Mouse (Mus musculus) WW6 (cell line): ENCODE data around the gene Ifnab.
A peak's percentile ranks its signal among the peaks of the same experiment; 100 is the strongest.

Source experiments
- DNase-seq: peaks from one replicate; pipeline ENCODE4 v3.0.0-alpha.2; 2013; ENCODE audit warnings: low read depth, low spot score

The Ifnab gene

GRCm38 (mm10) chr4:88691259-88691658, at the start of gene Ifnab:
TSS of gene Ifnab (minus strand) at chr4:88691359.
- DNase-seq = no peak

GRCm38 (mm10) chr4:88739036-88739435, 47.9 kb upstream of the Ifnab start:
- DNase-seq = no peak

- no peak for DNase-seq
Measured at GRCm38 (mm10) chr4:88738480-88738879, 47.3 kb upstream of the Ifnab start.

DNA sequence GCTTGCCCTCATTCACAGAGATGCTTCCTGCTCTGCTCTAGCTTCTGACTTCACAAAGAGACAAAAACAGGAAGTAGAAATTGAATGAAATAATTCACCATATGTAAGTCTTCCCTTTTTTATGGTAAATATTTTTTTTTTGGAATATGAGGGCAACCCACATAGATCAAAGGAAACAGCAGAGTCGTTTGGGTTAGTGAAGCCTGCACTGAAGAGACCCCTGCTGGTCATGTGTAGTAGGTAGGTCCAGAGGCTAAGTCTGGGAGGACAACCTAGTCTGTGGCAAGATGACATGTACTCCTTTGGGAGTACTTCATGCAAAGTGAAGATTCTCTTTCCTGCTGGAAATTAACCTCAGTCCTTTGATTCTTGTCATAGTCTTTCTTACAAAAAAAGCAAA, 36.2 kb upstream of the Ifnab start:
- no peak for DNase-seq

DNA sequence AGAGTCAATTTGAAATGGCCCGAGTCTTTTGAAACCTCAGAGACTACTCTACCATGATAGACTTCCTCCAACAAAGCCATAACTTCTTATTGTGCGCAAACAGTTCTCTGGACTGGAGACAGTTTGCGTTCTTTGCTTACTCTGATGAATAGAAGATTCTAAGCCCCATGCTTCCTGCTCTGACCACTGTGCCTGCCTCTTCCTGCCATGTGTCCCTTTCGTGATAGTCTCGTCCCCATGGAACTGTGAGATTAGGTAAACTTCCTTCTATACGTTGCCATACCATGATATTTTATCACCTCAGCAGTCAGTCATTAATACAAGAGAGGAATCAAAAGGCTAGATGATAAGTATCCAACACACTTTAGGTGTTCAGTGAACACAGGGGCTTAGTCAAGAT, 35.6 kb upstream of the Ifnab start:
- no peak for DNase-seq

DNA sequence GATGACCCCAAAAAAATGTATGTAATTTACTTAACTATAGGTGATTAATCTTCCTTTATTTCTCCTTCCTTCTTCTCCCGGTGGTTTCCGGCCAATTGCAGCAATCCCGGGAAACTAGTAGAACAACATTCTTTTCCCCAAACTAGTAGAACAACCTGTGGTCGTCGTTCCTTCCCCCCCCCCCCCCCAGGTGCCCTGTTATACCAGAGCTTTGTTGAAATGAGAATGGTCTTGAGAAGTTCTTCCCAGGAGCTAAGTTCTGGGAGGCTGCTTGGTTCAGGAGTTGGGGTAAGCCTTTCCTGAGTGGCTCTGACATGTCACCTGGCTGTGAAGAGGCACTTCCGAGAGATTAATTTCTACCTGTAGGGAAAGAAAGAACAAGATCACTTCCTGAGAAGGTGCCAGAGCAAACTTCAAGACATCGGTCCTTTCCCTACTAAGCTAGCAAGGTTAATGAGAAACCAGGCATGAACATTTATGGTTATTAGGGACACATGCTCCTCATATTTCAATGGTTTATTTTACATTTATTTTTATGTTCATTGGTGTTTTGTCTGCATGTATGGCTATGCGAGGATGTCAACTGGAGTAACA, 32.4 kb upstream of the Ifnab start:
- no peak for DNase-seq

GRCm38 (mm10) chr4:88721791-88722721, 30.9 kb upstream of the Ifnab start, which contains the start of the genes Gm26566 and Klhl9:
TSS of gene Gm26566 (plus strand) at chr4:88721805.
TSS of gene Klhl9 (minus strand) at chr4:88722465.
- DNase-seq = peak; percentile 65

DNA sequence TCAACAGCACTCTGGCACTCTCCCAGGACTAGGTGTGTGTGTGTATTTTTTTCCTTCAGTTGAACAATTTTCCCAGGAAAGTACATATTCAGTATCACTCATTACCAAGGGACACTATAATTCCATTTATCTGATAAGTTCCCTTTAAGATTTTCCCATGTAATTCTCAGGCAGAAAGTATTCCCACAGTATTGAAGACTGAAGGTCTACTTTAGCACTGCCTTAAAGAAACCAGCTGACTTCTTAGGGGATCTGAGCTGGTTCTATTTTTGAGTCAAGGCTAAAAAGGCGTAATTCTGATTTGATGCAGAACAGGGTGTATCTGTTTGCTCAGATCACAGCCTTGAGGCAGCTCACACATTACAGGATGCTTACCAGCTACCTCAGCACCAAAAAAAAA, 27.6 kb upstream of the Ifnab start:
- DNase-seq = no peak

GRCm38 (mm10) chr4:88715059-88715458, 23.9 kb upstream of the Ifnab start:
- DNase-seq = no peak

- DNase-seq = no peak
Measured at GRCm38 (mm10) chr4:88714281-88714680, 23.1 kb upstream of the Ifnab start.

DNA sequence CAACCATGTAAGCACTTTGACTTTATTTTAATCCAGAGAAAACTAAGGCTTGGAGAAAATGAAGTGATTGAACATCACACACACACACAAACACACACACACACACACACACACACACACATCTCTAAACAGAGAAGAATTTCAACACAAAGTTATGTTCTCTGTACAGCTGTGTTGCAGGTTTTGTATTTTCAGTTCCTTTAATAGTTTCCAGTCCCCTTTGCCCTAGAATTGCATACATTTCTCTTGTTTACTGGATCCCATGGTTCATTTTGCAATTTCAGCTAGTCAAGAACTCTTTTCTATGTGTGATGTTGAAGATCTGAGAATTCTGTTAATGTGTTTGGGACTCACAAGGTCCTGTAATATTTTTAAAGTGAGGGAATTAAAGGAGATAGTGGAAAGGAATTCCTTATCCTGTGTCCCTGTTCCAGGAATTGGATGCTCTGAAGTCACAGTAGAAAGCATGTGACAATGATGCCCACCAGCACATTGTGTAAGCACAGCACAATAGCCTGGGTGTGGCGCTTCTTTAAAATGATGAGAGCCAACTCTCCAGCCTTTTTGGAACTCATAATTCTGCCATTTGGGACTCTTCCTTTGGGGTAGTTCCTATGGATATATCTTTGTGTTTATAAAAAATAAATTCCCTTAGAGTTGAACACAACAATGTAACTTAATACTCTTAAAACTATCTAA, 16.1 kb upstream of the Ifnab start:
- DNase-seq = no peak

GRCm38 (mm10) chr4:88705924-88706323, 14.8 kb upstream of the Ifnab start:
- DNase-seq = no peak

DNA sequence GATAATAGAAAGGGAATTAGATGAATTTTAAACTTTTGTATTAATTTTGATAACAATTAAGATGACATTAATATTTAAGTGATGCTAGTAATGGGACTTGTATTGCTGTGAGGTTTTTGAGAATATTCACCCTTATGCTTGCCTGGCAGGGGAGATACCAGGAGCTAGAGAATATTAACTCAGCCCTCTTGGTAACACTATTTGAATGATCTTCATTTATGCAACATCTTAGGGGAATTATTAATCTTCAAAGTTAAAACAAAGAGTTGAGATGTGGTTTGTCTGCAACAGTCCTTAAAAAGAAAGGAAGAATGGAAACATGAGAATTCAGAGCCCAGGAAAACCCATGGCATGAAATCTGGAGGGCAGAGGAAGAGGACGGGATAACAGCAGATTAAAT, 8.1 kb upstream of the Ifnab start:
- no peak for DNase-seq

- DNase-seq = no peak
Measured at GRCm38 (mm10) chr4:88698781-88699180, 7.6 kb upstream of the Ifnab start.

- DNase-seq = no peak
Measured at GRCm38 (mm10) chr4:88697753-88698152, 6.6 kb upstream of the Ifnab start.

- DNase-seq = no peak
Measured at GRCm38 (mm10) chr4:88697108-88697507, 5.9 kb upstream of the Ifnab start.

DNA sequence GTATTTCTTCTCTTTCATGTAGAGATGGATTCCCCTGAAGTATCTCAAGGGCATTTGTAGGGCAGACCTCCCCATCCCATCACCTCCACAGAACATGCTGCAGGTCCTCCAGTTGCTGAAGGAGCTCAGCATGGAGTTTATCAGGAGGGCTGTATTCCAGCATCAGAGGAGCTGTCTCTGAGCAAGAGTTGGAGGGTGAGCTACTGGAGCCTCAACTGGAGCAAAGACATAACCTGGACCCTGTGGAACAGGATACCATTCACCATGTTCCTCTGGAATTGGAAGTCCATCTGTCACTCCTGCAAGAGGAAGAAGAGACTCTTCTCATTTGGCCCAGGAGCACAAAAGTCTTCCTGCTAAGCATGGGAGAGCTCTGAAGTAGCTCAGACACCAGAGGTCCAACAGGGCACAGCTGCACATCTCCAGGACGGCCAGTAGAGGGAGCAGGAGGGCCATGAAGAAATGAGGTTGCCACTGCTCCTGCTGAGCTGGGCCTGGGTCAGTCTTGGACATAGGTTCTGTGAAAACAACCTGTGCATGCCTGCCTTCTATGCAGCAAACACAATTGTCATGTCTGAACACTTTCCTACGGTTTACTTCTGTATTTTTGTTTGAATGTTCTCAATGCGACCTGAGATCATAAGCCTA, 5.2 kb upstream of the Ifnab start:
- DNase-seq = peak; percentile 16

- DNase-seq = no peak
Measured at GRCm38 (mm10) chr4:88693392-88693791, 2.2 kb upstream of the Ifnab start.

DNA sequence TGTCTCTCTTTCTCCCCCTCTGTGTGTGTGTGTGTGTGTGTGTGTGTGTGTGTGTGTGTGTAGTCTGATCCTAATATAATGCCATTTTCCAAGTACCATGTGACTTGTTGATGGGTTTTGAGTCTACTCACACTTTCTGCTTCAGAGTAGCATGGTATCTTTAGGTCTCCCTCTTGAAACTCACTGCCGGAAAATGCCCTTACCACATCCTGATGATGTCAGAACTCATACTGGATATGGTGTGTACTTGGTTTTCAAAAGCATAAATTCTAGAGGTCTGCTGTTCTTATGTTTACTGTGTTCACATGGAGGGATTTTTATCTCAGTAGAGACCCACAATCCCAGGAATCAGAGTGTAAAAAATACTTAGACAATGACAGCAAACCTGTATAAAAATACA, 1.4 kb upstream of the Ifnab start:
- DNase-seq = no peak

- DNase-seq = no peak
Measured at GRCm38 (mm10) chr4:88683812-88684211, 7.3 kb downstream of the Ifnab start, which contains the start of gene Ifna2. TSS of gene Ifna2 (minus strand) at chr4:88683912.

DNA sequence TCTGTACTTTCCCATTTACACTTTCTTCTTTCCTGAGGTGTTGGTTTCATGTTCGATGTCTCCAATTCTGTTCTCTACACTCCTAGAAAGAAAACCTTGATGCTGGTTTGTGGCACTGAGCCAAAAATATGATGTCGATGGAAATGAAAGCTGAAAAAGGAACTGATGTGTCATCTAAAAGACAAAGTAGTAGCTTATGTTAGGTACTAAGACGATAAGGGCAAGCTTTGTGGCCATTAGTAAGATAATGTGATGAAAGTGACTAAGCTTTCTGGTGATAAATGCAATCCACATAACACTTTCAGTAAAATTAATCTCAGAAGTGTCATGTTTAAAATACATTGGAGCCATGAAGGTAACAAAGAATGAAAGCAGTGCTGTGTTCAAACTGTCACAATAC, 9.8 kb downstream of the Ifnab start:
- no peak for DNase-seq

GRCm38 (mm10) chr4:88680362-88680761, 10.8 kb downstream of the Ifnab start:
- no peak for DNase-seq
